Mouse (Mus musculus): Measurements from ENCODE around the gene Slc38a3.

Slc38a3 gene

GRCm38 (mm10) chr9:107669480-107669945 is at the start of gene Slc38a3:
TSS of gene Slc38a3 (minus strand) at chr9:107669530.
- CTCF ChIA-PET = no interaction called here

- CTCF ChIA-PET = no interaction called here
Measured at GRCm38 (mm10) chr9:107716951-107717350, 47.6 kb upstream of the Slc38a3 start.

GRCm38 (mm10) chr9:107715632-107716031 is 46.3 kb upstream of the Slc38a3 start:
- CTCF ChIA-PET = no interaction called here

- CTCF ChIA-PET = interaction anchor here (0.6 to 1.2 kb wide), 2 partner anchors 11 to 455 kb away, joined by 3 to 6 read pairs; no protein-coding TSS in a partner anchor
Measured at GRCm38 (mm10) chr9:107714221-107714952, 45.1 kb upstream of the Slc38a3 start.

GRCm38 (mm10) chr9:107709697-107710483 is 40.6 kb upstream of the Slc38a3 start, which contains the start of gene Sema3f:
TSS of gene Sema3f (minus strand) at chr9:107710475.
- CTCF ChIA-PET = no interaction called here

- CTCF ChIA-PET = no interaction called here
Measured at GRCm38 (mm10) chr9:107709096-107709696, 39.9 kb upstream of the Slc38a3 start.

GRCm38 (mm10) chr9:107708439-107709095 is 39.2 kb upstream of the Slc38a3 start:
- CTCF ChIA-PET = interaction anchor here (0.7 kb wide), 1 partner anchor 27 kb away, joined by 4 read pairs; no protein-coding TSS in a partner anchor

GRCm38 (mm10) chr9:107707701-107708438 is 38.5 kb upstream of the Slc38a3 start:
- CTCF ChIA-PET = interaction anchor here (0.7 kb wide), 1 partner anchor 27 kb away, joined by 4 read pairs; no protein-coding TSS in a partner anchor

- CTCF ChIA-PET = no interaction called here
Measured at GRCm38 (mm10) chr9:107706781-107707211, 37.5 kb upstream of the Slc38a3 start.

GRCm38 (mm10) chr9:107703337-107704122 is 34.2 kb upstream of the Slc38a3 start:
- CTCF ChIA-PET = no interaction called here

- CTCF ChIA-PET = interaction anchor here (0.7 kb wide), 1 partner anchor 41 kb away, joined by 15 read pairs; no protein-coding TSS in a partner anchor
Measured at GRCm38 (mm10) chr9:107702606-107703185, 33.4 kb upstream of the Slc38a3 start.

GRCm38 (mm10) chr9:107701594-107701993 is 32.3 kb upstream of the Slc38a3 start:
- CTCF ChIA-PET = no interaction called here

GRCm38 (mm10) chr9:107700114-107700571 is 30.8 kb upstream of the Slc38a3 start:
- CTCF ChIA-PET = no interaction called here

- CTCF ChIA-PET = no interaction called here
Measured at GRCm38 (mm10) chr9:107699376-107699980, 30.1 kb upstream of the Slc38a3 start.

GRCm38 (mm10) chr9:107698611-107699190 is 29.4 kb upstream of the Slc38a3 start:
- CTCF ChIA-PET = no interaction called here

- CTCF ChIA-PET = no interaction called here
Measured at GRCm38 (mm10) chr9:107697811-107698521, 28.6 kb upstream of the Slc38a3 start.

GRCm38 (mm10) chr9:107696845-107697610 is 27.7 kb upstream of the Slc38a3 start:
- CTCF ChIA-PET = interaction anchor here (0.5 kb wide), 1 partner anchor 21 kb away, joined by 3 read pairs; no protein-coding TSS in a partner anchor
